In genomic region chr1:45287954-45288353, GRCm38 (mm10) we compare ENCODE assay signal across 26 mouse cellular contexts. TPM values are rescaled to one million over a fixed set of nuclear protein-coding genes. Genes with fewer than 3 reads are reported as not detected.
DNase-seq lines count a peak whose midpoint lies in the region; TF ChIP-seq lines count a peak whose summit lies in the region.
"Had no signal": no experiment of that assay in that cellular context is flagged by ENCODE, and none has a peak within 500 bp of the region (broad histone marks: within the 10 kb centered on the region; RNA-seq: fewer than 3 reads in every experiment).

No protein-coding gene starts in this region.

- TF ChIP-seq CTCF in C2C12 (IDR thresholded peaks at IDR 0.05; ENCODE audit: control insufficient read depth, insufficient read depth, insufficient read length), result no peak

- H3K79me2 ChIP-seq in C2C12 (ENCODE audit: control insufficient read depth, insufficient read depth) (no peaks in the 10 kb centered on the region), myocyte (ENCODE audit: control insufficient read depth, insufficient read depth) (no peaks in the 10 kb centered on the region)

- TF ChIP-seq POLR2A in myocyte (IDR thresholded peaks at IDR 0.05; ENCODE audit: insufficient read length, low read depth), result no peak

- no peak overlapping the region for H3ac ChIP-seq in C2C12 (ENCODE audit: control insufficient read depth, insufficient read length, low read depth)
- H3ac ChIP-seq in myocyte (ENCODE audit: control insufficient read depth, insufficient read length), result no peak overlapping the region

- H3K4me2 ChIP-seq in myocyte (ENCODE audit: low read depth), result no peak overlapping the region
- H3K4me2 ChIP-seq: embryonic facial prominence, embryonic 12.5 days; heart, embryonic 13.5 days; limb, embryonic 15.5 days; liver, embryonic 13.5 days; midbrain, embryonic 13.5 days had no signal

- H3K79me3 ChIP-seq in C2C12 (ENCODE audit: low read depth), result no peaks in the 10 kb centered on the region

- peak; percentile 65 for DNase-seq in embryo, embryonic 10.5 days (ENCODE audit: low spot score)
- DNase-seq in forelimb bud, embryonic 11.5 days (ENCODE audit: low read depth, low spot score), result peak; percentile 57
- DNase-seq in right cerebral cortex, postnatal 4 days, result no peak
- DNase-seq in frontal cortex, postnatal 10 days (ENCODE audit: low spot score in 2 of 2), result no peak
- DNase-seq in MN1 (ENCODE audit: low spot score), result no peak
- DNase-seq: adrenal gland, postnatal 10 days; B cell, adult 2 months; cerebellum, adult 8-10 months; cerebellum, postnatal 36 days; heart, postnatal 10 days; kidney, adult 9 months; kidney, postnatal 10 days; liver, embryonic 13.5 days; lung, adult 18-20 months; lung, postnatal 4 days; right cerebral cortex, adult 18-20 months; thymus, postnatal 4 days had no signal

- H3K36me3 ChIP-seq in C2C12 (ENCODE audit: control insufficient read depth, insufficient read depth) (no peaks in the 10 kb centered on the region), myocyte (ENCODE audit: control insufficient read depth, insufficient read depth) (no peaks in the 10 kb centered on the region)
- H3K36me3 ChIP-seq: embryonic facial prominence, embryonic 12.5 days; heart, embryonic 13.5 days; hindbrain, embryonic 10.5 days; limb, embryonic 15.5 days; liver, embryonic 13.5 days; midbrain, embryonic 13.5 days had no signal

- no peaks in the 10 kb centered on the region for H3K27me3 ChIP-seq in C2C12 (ENCODE audit: control insufficient read depth, insufficient read depth, insufficient read length)
- H3K27me3 ChIP-seq in myocyte (ENCODE audit: control insufficient read depth, insufficient read depth, insufficient read length), result no peaks in the 10 kb centered on the region
- H3K27me3 ChIP-seq: CH12.LX; embryonic facial prominence, embryonic 12.5 days; heart, embryonic 13.5 days; limb, embryonic 15.5 days; liver, embryonic 13.5 days; megakaryocyte, embryonic 14.5 days; midbrain, embryonic 13.5 days had no signal

- no peak overlapping the region for H3K4me3 ChIP-seq in C2C12 (ENCODE audit: insufficient read depth, poor library complexity, severe bottlenecking)
- H3K4me3 ChIP-seq in myocyte, result no peak overlapping the region
- H3K4me3 ChIP-seq: embryonic facial prominence, embryonic 12.5 days; heart, embryonic 13.5 days; hindbrain, embryonic 10.5 days; limb, embryonic 15.5 days; liver, embryonic 13.5 days; megakaryocyte, embryonic 14.5 days; midbrain, embryonic 13.5 days had no signal

TF ChIP-seq in C2C12, 6 proteins besides CTCF, POLR2A, EP300 and RAD21:
- TF ChIP-seq USF1 (IDR thresholded peaks at IDR 0.05; ENCODE audit: low read depth) (no peak), MYOD1 (IDR thresholded peaks at IDR 0.05; ENCODE audit: control insufficient read depth, insufficient read length, low read depth) (no peak), MAX (IDR thresholded peaks at IDR 0.05) (peak; percentile 95), CEBPB (IDR thresholded peaks at IDR 0.05; ENCODE audit: low read depth) (no peak), FOSL1 (IDR thresholded peaks at IDR 0.05; ENCODE audit: insufficient read depth, low read length, poor library complexity, severe bottlenecking) (peak; percentile 16), MYOG (IDR thresholded peaks at IDR 0.05; ENCODE audit: control insufficient read depth, extremely low read depth, insufficient read length) (no peak)

TF ChIP-seq in myocyte, 11 proteins besides CTCF, POLR2A, EP300 and RAD21:
- TF ChIP-seq USF1 (IDR thresholded peaks at IDR 0.05; ENCODE audit: low read depth) (no peak), POLR2AphosphoS2 (IDR thresholded peaks at IDR 0.05; ENCODE audit: insufficient read length, low read depth) (no peak), TCF3 (IDR thresholded peaks at IDR 0.05; ENCODE audit: insufficient read length, low read depth) (no peak), TCF12 (IDR thresholded peaks at IDR 0.05; ENCODE audit: insufficient read depth, poor library complexity, severe bottlenecking) (peak; percentile 85), E2F4 (IDR thresholded peaks at IDR 0.05; ENCODE audit: insufficient read depth) (no peak), REST (IDR thresholded peaks at IDR 0.05; ENCODE audit: insufficient read depth, insufficient read length) (no peak), MYOG (IDR thresholded peaks at IDR 0.05; ENCODE audit: control insufficient read depth in 1 of 3, insufficient read depth in 1 of 3, insufficient read length in 2 of 3, low read depth in 2 of 3) (no peak), SRF (IDR thresholded peaks at IDR 0.05; ENCODE audit: control insufficient read depth, insufficient read length, low read depth) (no peak), MAX (IDR thresholded peaks at IDR 0.05; ENCODE audit: low read depth) (peak; percentile 46), MYOD1 (IDR thresholded peaks at IDR 0.05; ENCODE audit: control insufficient read depth in 1 of 3, insufficient read length in 2 of 3, low read depth in 2 of 3) (no peak), CEBPB (IDR thresholded peaks at IDR 0.05; ENCODE audit: insufficient read depth, poor library complexity, severe bottlenecking) (no peak)

RNA-seq across cellular contexts. Expression of gene Col3a1, which starts 23.4 kb away (rescaled TPM):
- polyA plus RNA-seq in C2C12 (2012; fragmentation: generic; extraction: Trizol), result 210 TPM
- 708 TPM for polyA plus RNA-seq in myocyte (2012; fragmentation: generic; extraction: Trizol)

Comparison
In these comparisons a context has a peak if more than half of its experiments do, and no peak if none do; other contexts are left out.
1. DNase-seq: peak in embryo, embryonic 10.5 days (single experiment) and forelimb bud, embryonic 11.5 days (single experiment); none in right cerebral cortex, postnatal 4 days (single experiment), frontal cortex, postnatal 10 days (0 of 2) and MN1 (single experiment).